Mouse (Mus musculus): Measurements from ENCODE around the gene Scn4a.

Scn4a gene

GRCm38 (mm10) chr11:106271794-106272643 lies 81.1 kb downstream of the Scn4a start:
- no peak for DNase-seq (ENCODE audit: low spot score)

GRCm38 (mm10) chr11:106271131-106271793 lies 81.8 kb downstream of the Scn4a start:
- no peak for DNase-seq (ENCODE audit: low spot score)

GRCm38 (mm10) chr11:106269060-106269431 lies 84.0 kb downstream of the Scn4a start:
- no peak for DNase-seq (ENCODE audit: low spot score)
